Mouse (Mus musculus) cerebellum, adult 2 months (tissue): ENCODE measurements around the gene Zfp710.

Experiments used
- CTCF ChIP-seq: fragments of 200-500 bp; IDR thresholded peaks from 2 replicates; pipeline ENCODE4 v1.5.1; 2011; ENCODE audit warnings: low read depth, mild to moderate bottlenecking, control low read depth, low read length, moderate library complexity, borderline replicate concordance; ENCODE audit not compliant: insufficient read depth
- POLR2A ChIP-seq: fragments of 200-500 bp; IDR thresholded peaks from 2 replicates; pipeline ENCODE4 v1.6.1; 2011; ENCODE audit warnings: low read length, control low read depth, borderline replicate concordance; ENCODE audit not compliant: insufficient read depth

DNA sequence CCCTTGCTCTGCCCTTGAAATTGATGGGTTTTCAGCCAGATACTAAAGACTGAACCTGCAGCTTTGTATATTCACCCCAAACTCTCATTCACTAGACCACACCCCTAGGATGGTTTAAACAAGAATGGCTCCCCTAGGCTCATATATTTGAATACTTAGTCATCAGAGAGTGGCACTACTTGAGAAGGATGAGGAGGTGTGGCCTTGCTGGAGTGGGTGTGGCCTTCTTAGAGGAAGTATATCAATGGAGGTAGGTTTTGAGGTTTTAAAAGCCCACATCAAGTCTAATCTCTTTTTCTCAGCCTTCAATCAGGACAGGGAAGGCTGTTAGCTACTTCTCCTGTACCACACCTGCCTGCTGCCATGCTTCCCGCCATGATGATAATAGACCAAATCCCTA, 81.8 kb downstream of the Zfp710 start:
- TF ChIP-seq CTCF (no peak), POLR2A (no peak)
